Mouse (Mus musculus) ES-Bruce4 (cell line): Measurements from ENCODE around the gene Gm6793. TPM values are rescaled to one million over a fixed set of nuclear protein-coding genes. Genes with fewer than 3 reads are reported as not detected.

Experiments used
- H3K27ac ChIP-seq: 2 replicates; pipeline ENCODE4 v1.5.1; 2012; ENCODE audit warnings: low read length, inconsistent platforms; ENCODE audit not compliant: insufficient read depth
- H3K27me3 ChIP-seq: 2 replicates; pipeline ENCODE4 v1.6.1; 2012; ENCODE audit warnings: mild to moderate bottlenecking, low read length, inconsistent platforms; ENCODE audit not compliant: control insufficient read depth, poor library complexity, insufficient read depth, severe bottlenecking
- H3K36me3 ChIP-seq: 2 replicates; pipeline ENCODE4 v1.6.1; 2012; ENCODE audit warnings: inconsistent platforms, mild to moderate bottlenecking, low read length, moderate library complexity; ENCODE audit not compliant: control insufficient read depth, poor library complexity, insufficient read depth, severe bottlenecking
- H3K4me1 ChIP-seq: one replicate; pipeline ENCODE4 v1.8.1; 2011; ENCODE audit warnings: low read length; ENCODE audit not compliant: control insufficient read depth, insufficient read depth
- H3K4me3 ChIP-seq: 2 replicates; pipeline ENCODE4 v1.5.1; 2011; ENCODE audit warnings: low read depth, mild to moderate bottlenecking, low read length
- H3K9ac ChIP-seq: 2 replicates; pipeline ENCODE4 v1.6.1; 2012; ENCODE audit warnings: low read depth, mild to moderate bottlenecking, inconsistent platforms; ENCODE audit not compliant: poor library complexity, severe bottlenecking
- H3K9me3 ChIP-seq: replicated peaks from 2 replicates; pipeline ENCODE4 v1.6.1; 2012; ENCODE audit warnings: mild to moderate bottlenecking, low read length, inconsistent platforms; ENCODE audit not compliant: control insufficient read depth, poor library complexity, insufficient read depth, severe bottlenecking
- CTCF ChIP-seq: IDR thresholded peaks from one replicate; pipeline ENCODE4 v1.8.1; 2011; ENCODE audit warnings: low read depth, low read length
- EP300 ChIP-seq: IDR thresholded peaks from 2 replicates; pipeline ENCODE4 v1.6.1; 2011; ENCODE audit warnings: low read depth, low read length; ENCODE audit not compliant: insufficient read depth
- POLR2A ChIP-seq: IDR thresholded peaks from one replicate; pipeline ENCODE4 v1.8.1; 2011; ENCODE audit warnings: low read length; ENCODE audit not compliant: insufficient read depth
- polyA plus RNA-seq: library from polyadenylated mRNA; stranded (reverse); fragments of >200 nt; gene quantifications from 2 replicates; pipeline ENCODE4 v1.2.4, GENCODE M21; 2011; ENCODE audit warnings: low read depth; ENCODE audit not compliant: missing spikeins, insufficient read depth, insufficient read length

The Gm6793 gene
- polyA plus RNA-seq, 1 experiment, result 0.90 TPM

DNA sequence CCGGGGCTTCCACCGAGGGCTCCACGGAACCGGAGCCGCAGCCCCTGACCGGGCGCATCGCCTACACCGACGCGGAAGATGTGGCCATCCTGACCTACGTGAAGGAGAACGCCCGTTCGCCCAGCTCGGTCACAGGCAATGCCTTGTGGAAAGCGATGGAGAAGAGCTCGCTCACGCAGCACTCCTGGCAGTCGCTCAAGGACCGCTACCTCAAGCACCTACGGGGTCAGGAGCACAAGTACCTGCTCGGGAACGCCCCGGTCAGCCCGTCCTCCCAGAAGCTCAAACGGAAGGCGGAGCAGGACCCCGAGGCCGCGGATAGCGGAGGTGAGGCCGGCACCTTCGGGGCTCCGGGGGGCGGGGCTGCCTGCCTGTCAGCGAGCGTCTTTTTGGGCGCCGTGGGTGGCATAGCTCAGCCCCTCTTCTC is 3.0 kb downstream of the Gm6793 start:
- Histone ChIP-seq H3K4me3 (peak overlapping the region; percentile 96), H3K9me3 (no peaks in the 10 kb centered on the region), H3K27ac (no peak overlapping the region), H3K36me3 (peaks cover 8% of the 10 kb centered on the region), H3K27me3 (no peaks in the 10 kb centered on the region), H3K9ac (peak overlapping the region; percentile 82), H3K4me1 (no peaks in the 10 kb centered on the region)
- TF ChIP-seq CTCF (no peak), POLR2A (no peak), EP300 (no peak)

DNA sequence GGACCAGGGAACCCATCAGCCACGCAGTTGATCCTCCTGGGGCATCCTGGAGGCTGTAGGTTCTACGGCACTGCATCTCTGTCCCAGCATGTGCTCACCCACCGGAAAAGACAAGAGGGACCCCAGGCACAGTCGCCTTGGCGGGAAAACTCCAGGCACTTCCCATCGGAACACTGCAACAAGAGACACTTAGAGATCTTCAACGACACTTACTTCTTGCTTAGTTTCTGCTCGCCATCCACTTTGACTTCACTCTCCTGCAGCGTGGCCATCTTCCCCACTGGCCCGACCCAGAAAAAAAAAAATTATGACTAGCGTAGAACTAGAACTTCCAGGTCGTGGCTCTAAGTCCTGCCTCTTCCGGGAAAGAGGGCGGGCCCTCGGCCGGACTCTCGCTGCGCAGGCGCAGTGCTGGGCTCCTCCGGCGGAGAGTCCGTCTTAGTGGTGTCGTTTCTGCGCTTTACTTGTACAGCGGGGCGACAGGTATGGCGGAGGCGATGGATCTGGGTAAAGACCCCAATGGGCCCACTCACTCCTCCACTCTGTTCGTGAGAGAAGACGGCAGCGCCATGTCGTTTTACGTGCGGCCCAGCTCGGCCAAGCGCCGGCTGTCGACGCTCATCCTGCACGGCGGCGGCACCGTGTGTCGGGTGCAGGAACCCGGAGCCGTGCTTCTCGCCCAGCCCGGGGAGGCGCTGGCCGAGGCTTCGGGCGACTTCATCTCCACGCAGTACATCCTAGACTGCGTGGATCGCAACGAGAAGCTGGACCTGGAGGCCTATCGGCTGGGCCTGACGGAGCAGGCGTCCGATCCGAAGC is 3.6 kb downstream of the Gm6793 start, which contains the start of the genes Kars and Terf2ip:
TSS of gene Kars (minus strand) at position 327 of the 819 bp plus-strand sequence.
TSS of gene Terf2ip (plus strand) at position 402 of the 819 bp plus-strand sequence.
- 0 out of 2 replicates have a peak within 1 kb of the TSS, but pooled peaks have one; percentile 19 for H3K27ac ChIP-seq
- H3K36me3 ChIP-seq, result peaks cover 14% of the 10 kb centered on the region
- H3K9ac ChIP-seq, result peak within 1 kb of the TSS; percentile 82
- no peaks in the 10 kb centered on the region for H3K9me3 ChIP-seq
- peak within 1 kb of the TSS; percentile 96 for H3K4me3 ChIP-seq
- H3K4me1 ChIP-seq, result no peaks in the 10 kb centered on the region
- H3K27me3 ChIP-seq, result no peaks in the 10 kb centered on the region
- TF ChIP-seq EP300 (no peak), POLR2A (peak; percentile 86), CTCF (no peak)

DNA sequence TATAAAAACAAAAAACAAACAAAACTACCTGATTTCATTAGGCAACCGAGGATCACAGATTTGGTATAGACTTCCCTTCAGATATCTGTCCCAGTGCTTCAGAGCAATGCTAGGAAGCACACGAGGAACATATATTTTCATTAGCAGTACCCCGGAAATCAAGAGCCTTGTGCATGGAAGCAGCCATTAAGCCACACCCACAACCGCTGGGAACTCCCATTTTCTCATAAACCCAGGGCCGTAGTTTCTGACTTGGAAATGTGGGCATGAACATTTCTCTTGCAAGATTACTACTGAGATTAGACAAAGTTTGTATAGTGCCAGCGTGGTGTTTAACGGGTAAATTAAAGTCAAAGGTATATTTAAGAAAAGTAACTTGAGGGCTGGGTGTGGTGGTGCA is 5.3 kb downstream of the Gm6793 start:
- Histone ChIP-seq H3K9me3 (no peaks in the 10 kb centered on the region), H3K27me3 (no peaks in the 10 kb centered on the region), H3K36me3 (peaks cover 29% of the 10 kb centered on the region), H3K27ac (no peak overlapping the region), H3K4me3 (peak overlapping the region; percentile 30), H3K4me1 (no peaks in the 10 kb centered on the region), H3K9ac (peak overlapping the region; percentile 82)
- TF ChIP-seq EP300, result no peak
- TF ChIP-seq POLR2A, result no peak
- TF ChIP-seq CTCF, result no peak

DNA sequence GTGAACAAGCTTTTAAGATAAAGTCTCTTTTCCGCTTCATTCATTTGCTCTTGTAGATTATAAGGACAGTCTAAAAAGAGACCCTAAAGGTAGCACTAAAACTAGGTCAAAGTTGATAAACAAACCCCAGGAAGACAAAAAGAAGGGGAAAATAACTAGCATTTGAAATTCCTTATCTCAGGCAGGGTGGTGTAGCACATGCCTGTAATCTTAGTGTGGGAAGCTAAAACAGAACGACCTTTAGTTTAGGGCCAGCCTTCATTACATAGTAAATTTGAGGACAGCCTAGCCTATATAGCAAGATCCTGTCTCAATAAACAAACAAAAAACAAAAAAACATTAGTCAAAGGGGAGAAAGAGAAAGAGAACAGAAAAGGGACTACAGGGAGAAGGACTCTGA is 7.2 kb downstream of the Gm6793 start:
- Histone ChIP-seq H3K4me3 (no peak overlapping the region), H3K27ac (no peak overlapping the region), H3K9ac (no peak overlapping the region), H3K9me3 (no peaks in the 10 kb centered on the region), H3K36me3 (peaks cover 45% of the 10 kb centered on the region), H3K27me3 (no peaks in the 10 kb centered on the region), H3K4me1 (no peaks in the 10 kb centered on the region)
- no peak for TF ChIP-seq POLR2A
- no peak for TF ChIP-seq CTCF
- TF ChIP-seq EP300, result no peak

DNA sequence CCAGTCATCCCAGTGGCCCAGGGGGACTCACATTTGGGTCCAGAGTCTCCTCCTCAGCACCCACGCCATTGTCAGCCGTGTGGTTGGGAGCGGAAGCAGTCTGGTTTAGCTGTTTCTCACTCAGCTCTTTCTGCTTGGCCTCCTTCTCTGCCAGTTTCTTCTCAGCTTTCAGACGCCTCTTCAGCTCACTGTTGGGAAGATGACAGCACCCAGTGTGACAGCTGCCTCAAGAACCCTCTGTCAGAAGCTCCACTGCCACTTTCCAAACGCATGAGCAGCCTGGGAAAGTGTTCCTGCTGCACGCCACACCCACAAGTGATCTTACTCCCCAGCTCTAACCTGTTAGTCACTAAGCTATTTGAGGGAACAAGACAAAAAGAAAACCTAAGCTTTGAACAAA is 9.2 kb downstream of the Gm6793 start:
- no peak overlapping the region for H3K4me3 ChIP-seq
- no peak overlapping the region for H3K27ac ChIP-seq
- no peaks in the 10 kb centered on the region for H3K9me3 ChIP-seq
- TF ChIP-seq POLR2A (no peak), EP300 (no peak), CTCF (no peak)
- H3K36me3 ChIP-seq, result peaks cover 65% of the 10 kb centered on the region
- H3K4me1 ChIP-seq, result no peaks in the 10 kb centered on the region
- no peak overlapping the region for H3K9ac ChIP-seq
- H3K27me3 ChIP-seq, result no peaks in the 10 kb centered on the region

DNA sequence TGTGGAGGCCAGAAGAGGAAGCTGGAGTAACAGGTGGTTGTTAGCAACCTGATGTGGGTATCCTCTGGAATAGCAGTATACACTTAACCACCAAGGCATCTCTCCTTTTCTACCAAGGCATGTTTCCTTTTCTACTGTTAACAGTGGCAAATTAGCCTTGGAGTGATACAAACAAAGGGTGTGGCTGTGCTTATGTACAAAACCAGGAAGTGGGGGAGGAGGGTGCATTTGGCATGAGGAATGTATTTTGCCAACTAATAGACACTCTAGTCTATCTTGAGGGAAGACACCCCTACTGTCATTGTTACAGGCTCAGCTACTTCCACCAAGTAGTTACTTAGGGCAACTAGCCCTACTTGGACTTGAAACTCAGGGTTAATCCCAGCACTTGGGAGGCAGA is 10.1 kb downstream of the Gm6793 start:
- Histone ChIP-seq H3K27ac (no peak overlapping the region), H3K27me3 (no peaks in the 10 kb centered on the region), H3K4me3 (no peak overlapping the region), H3K4me1 (no peaks in the 10 kb centered on the region), H3K9me3 (no peaks in the 10 kb centered on the region), H3K36me3 (peaks cover 74% of the 10 kb centered on the region), H3K9ac (no peak overlapping the region)
- TF ChIP-seq POLR2A (no peak), CTCF (no peak), EP300 (no peak)
